Mouse (Mus musculus) left cerebral cortex, postnatal 10 days (tissue): ENCODE results near the gene Lrrc2. TPM values are rescaled to one million over a fixed set of nuclear protein-coding genes. Genes with fewer than 3 reads are reported as not detected.

Source experiments
- DNase-seq, 2 experiments: peaks; one replicate each; pipeline ENCODE4 v3.0.0; 2021 to 2022; ENCODE audit warnings: low spot score in 2 of 2, mixed read lengths in 1 of 2; ENCODE audit errors: extremely low spot score in 1 of 2
- intact Hi-C: fragments of 180-260 bp; cut with DNase I; formaldehyde crosslinking; loops from one replicate; pipeline ENCODE4 v1.15.1; 2025
- microRNA-seq: library from miRNA; unstranded; fragments of <30 nt; microRNA quantifications from one replicate; pipeline ENCODE4 v1.2.0, GENCODE M21; 2022
- total RNA-seq, 2 experiments: library from RNA; stranded (reverse); gene quantifications; 2 replicates each; pipeline ENCODE4 v1.2.3; 2021

Lrrc2 gene
- total RNA-seq, 2 experiments from 2014 or later = 0.92 to 1.6 TPM

- intact Hi-C loops = no loop called here
- DNase-seq = no peak
Measured at GRCm38 (mm10) chr9:111009763-111010162, 58.4 kb downstream of the Lrrc2 start.

DNA sequence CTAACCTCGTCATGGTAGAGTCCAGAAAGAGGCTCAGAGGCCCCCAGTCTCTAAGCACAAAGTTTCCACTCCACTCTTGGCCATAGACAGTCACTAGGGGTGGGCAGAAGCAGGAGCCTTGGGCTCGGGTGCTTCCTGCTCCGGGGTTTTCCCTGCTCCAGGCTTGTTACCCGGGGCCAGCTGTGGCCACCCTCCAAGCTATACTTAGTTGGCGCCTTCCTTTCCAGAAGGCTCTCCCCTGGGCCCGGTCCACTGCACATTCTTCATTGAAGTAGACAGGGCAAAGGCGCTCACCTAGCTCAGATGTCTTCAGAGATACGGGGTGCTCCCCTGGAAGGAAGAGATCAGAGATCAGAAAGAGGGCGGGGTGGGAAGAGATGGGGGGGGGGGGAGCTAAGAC is 60.2 kb downstream of the Lrrc2 start:
- DNase-seq = no peak
- intact Hi-C loops = no loop called here

DNA sequence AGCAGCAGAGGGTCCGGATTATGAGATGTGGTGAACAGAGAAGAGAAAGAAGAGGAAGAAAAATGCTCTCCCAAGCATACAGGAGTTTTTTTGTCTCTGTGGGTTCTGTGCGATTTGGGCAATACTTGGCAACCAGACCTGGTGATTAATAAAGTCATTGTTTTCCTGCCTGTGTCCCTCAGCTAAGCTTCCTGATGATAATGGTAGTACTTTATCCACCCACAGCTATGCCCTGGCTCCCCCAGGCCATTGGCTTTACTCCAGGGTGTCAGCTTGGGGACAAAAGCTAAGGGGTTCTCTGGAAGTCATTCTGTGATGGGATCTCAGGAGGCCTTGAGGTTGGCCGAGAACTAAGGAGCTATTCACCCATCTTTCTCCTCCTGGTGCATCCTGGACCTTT is 60.7 kb downstream of the Lrrc2 start:
- DNase-seq = no peak
- intact Hi-C loops = no loop called here

DNA sequence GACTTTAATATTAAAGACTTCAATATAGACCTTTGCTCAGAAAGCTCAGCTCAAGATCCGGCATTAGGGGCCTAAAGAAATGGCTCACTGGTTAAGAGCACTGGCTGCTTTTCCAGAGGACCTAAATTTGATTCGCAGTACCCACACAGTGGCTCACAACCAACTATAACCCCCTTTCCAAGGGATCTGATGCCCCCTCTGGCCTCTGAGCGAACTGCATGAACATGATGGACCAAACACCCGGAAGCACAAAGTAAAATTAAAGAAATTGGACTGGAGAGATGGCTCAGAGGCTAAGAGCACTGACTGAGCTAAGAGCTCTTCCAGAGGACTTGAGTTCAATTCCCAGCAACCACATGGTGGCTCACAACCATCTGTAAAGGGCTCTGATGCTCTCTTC is 64.3 kb downstream of the Lrrc2 start:
- no peak for DNase-seq
- intact Hi-C loops = no loop called here

- intact Hi-C loops = no loop called here
- no peak for DNase-seq
Measured at GRCm38 (mm10) chr9:111019022-111019421, 67.7 kb downstream of the Lrrc2 start, which contains the start of gene Ltf. Gene Ltf (plus strand): TSS chr9:111019271.

DNA sequence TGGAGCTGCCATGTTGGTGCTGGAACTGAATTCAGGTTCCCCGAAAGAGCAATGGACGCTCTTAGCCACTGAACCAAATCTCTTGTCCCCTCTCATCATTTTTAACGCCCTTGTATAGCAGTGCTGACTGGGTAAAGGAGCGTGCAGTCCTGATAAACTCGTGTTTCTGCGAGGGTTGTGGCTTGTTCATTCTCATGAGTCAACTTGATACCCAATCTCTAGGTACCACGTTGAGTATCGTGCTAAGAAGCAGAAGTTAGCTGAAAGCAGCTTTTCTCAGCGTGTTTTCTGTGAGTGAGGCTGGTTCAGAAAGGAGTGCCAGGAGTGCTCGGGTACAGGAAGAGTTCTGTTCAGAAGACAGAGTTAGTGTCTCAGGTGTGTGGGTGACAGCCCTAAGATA is 75.4 kb downstream of the Lrrc2 start:
- intact Hi-C loops = no loop called here
- DNase-seq = no peak

Small RNA genes lying within 50 kb of the gene (microRNA-seq; reads per million reads assigned to microRNA genes)
- gene Gm24269 = not detected

Other genes with a start within 250 kb of the Lrrc2 start
- gene Myl3, start 209.7 kb upstream of the Lrrc2 start, total RNA-seq = under 1 TPM; 0.39 to 0.56 TPM
- 1 to 10 TPM; 9.1 to 9.3 TPM for gene Pth1r, start 204.4 kb upstream of the Lrrc2 start, total RNA-seq
- not detected for gene Prss42, start 153.4 kb upstream of the Lrrc2 start, total RNA-seq
- not detected for gene Prss44, start 137.6 kb upstream of the Lrrc2 start, total RNA-seq
- gene Prss43, start 124.9 kb upstream of the Lrrc2 start, total RNA-seq = under 1 TPM; 0.14 to 0.28 TPM
- under 1 TPM; 0.28 to 0.79 TPM for gene Prss45, start 117.0 kb upstream of the Lrrc2 start, total RNA-seq
- not detected for gene Prss46, start 107.0 kb upstream of the Lrrc2 start, total RNA-seq
- gene Prss50, start 93.6 kb upstream of the Lrrc2 start, total RNA-seq = under 1 TPM in 1 of 2 experiments, not detected in 1; 0.58 TPM
- gene Als2cl, start 71.7 kb upstream of the Lrrc2 start, total RNA-seq = 1 to 10 TPM; 7.8 to 8.4 TPM
- gene Tmie, start 71.4 kb upstream of the Lrrc2 start, total RNA-seq = 1 to 10 TPM; 4.7 to 5.5 TPM
- gene Fam240a, start 34.7 kb upstream of the Lrrc2 start, total RNA-seq = not detected
- gene Tdgf1, start 5.4 kb upstream of the Lrrc2 start, total RNA-seq = under 1 TPM in 1 of 2 experiments, not detected in 1; 0.39 TPM
- gene Rtp3, start 39.0 kb downstream of the Lrrc2 start, total RNA-seq = under 1 TPM; 0.47 to 0.63 TPM
- under 1 TPM in 1 of 2 experiments, not detected in 1; 0.57 TPM for gene Ltf, start 67.7 kb downstream of the Lrrc2 start, total RNA-seq
- under 1 TPM; 0.85 to 0.86 TPM for gene Ccrl2, start 106.0 kb downstream of the Lrrc2 start, total RNA-seq
- gene Lrrfip2, start 166.0 kb downstream of the Lrrc2 start, total RNA-seq = 10 to 100 TPM; 31.4 to 32.5 TPM